Mouse (Mus musculus) MEL (cell line): Measurements from ENCODE around the gene Prkch. TPM values are rescaled to one million over a fixed set of nuclear protein-coding genes. Genes with fewer than 3 reads are reported as not detected.

ENCODE experiments used
- DNase-seq: peaks from one replicate; pipeline ENCODE4 v3.0.0; 2011; ENCODE audit warnings: low read depth, low spot score
- H3K27ac ChIP-seq: 2 replicates; pipeline ENCODE4 v1.5.1; 2012; ENCODE audit warnings: low read depth, mild to moderate bottlenecking, control low read depth, low read length, moderate library complexity; ENCODE audit not compliant: control insufficient read depth
- H3K27me3 ChIP-seq, 2 experiments: fragments of 150-350 bp in 1 of 2; sonication (generic) in 1 of 2; 2 replicates each; pipeline ENCODE4 v1.6.1; 2012; ENCODE audit warnings: low read length in 2 of 2, mild to moderate bottlenecking in 2 of 2, improper control_type of control experiment in 1 of 2, moderate library complexity in 1 of 2; ENCODE audit not compliant: insufficient read depth in 2 of 2, control insufficient read depth in 1 of 2
- H3K36me3 ChIP-seq, 2 experiments: 2 replicates each; pipeline ENCODE4 v1.6.1; 2012 to 2014; ENCODE audit warnings: low read length in 2 of 2, improper control_type of control experiment in 1 of 2, inconsistent platforms in 1 of 2, mild to moderate bottlenecking in 1 of 2; ENCODE audit not compliant: insufficient read depth in 2 of 2, control insufficient read depth in 1 of 2
- H3K4me1 ChIP-seq, 2 experiments: fragments of 150-350 bp in 1 of 2; sonication (generic) in 1 of 2; 2 replicates each; pipeline ENCODE4 v1.6.1; 2012; ENCODE audit warnings: low read length in 2 of 2, improper control_type of control experiment in 1 of 2, mild to moderate bottlenecking in 1 of 2; ENCODE audit not compliant: insufficient read depth in 2 of 2, control insufficient read depth in 1 of 2
- H3K4me3 ChIP-seq, 2 experiments: fragments of 150-350 bp in 1 of 2; sonication (generic) in 1 of 2; 2 replicates each; pipeline ENCODE4 v1.5.1; 2012; ENCODE audit warnings: low read depth in 2 of 2, low read length in 2 of 2, mild to moderate bottlenecking in 2 of 2, moderate library complexity in 2 of 2, control low read depth in 1 of 2, improper control_type of control experiment in 1 of 2; ENCODE audit not compliant: control insufficient read depth in 1 of 2, insufficient read depth in 1 of 2
- H3K79me2 ChIP-seq: 2 replicates; pipeline ENCODE4 v1.6.1; 2012; ENCODE audit warnings: mild to moderate bottlenecking, low read length, moderate library complexity; ENCODE audit not compliant: control insufficient read depth, poor library complexity, insufficient read depth
- H3K9ac ChIP-seq: 2 replicates; pipeline ENCODE4 v1.6.1; 2012; ENCODE audit warnings: low read depth, mild to moderate bottlenecking, control low read depth, low read length, moderate library complexity; ENCODE audit not compliant: control insufficient read depth, poor library complexity, severe bottlenecking
- H3K9me3 ChIP-seq: fragments of 150-350 bp; sonication (generic); replicated peaks from 2 replicates; pipeline ENCODE4 v1.6.1; 2012; ENCODE audit warnings: mild to moderate bottlenecking, low read length, improper control_type of control experiment, moderate library complexity; ENCODE audit not compliant: insufficient read depth
- BHLHE40 ChIP-seq: IDR thresholded peaks from 2 replicates; pipeline ENCODE4 v1.6.1; 2012; ENCODE audit warnings: low read depth, mild to moderate bottlenecking, inconsistent platforms, low read length, improper control_type of control experiment, borderline replicate concordance
- CHD1 ChIP-seq: IDR thresholded peaks from 2 replicates; pipeline ENCODE4 v1.6.1; 2012; ENCODE audit warnings: low read depth, mild to moderate bottlenecking, inconsistent platforms, low read length, improper control_type of control experiment
- EP300 ChIP-seq, 2 experiments: IDR thresholded peaks; 2 replicates each; pipeline ENCODE4 v1.6.1; 2011; ENCODE audit warnings: improper control_type of control experiment in 2 of 2, low read length in 2 of 2, low read depth in 1 of 2, mild to moderate bottlenecking in 1 of 2
- ETS1 ChIP-seq: IDR thresholded peaks from 2 replicates; pipeline ENCODE4 v1.6.1; 2012; ENCODE audit warnings: low read depth, mild to moderate bottlenecking, inconsistent platforms, low read length, improper control_type of control experiment, moderate library complexity
- GABPA ChIP-seq: IDR thresholded peaks from 2 replicates; pipeline ENCODE4 v1.6.1; 2012; ENCODE audit warnings: low read depth, mild to moderate bottlenecking, inconsistent platforms, low read length, improper control_type of control experiment, moderate library complexity
- JUND ChIP-seq: IDR thresholded peaks from 2 replicates; pipeline ENCODE4 v1.6.1; 2011; ENCODE audit warnings: low read depth, mild to moderate bottlenecking, improper control_type of control experiment, low read length
- KAT2A ChIP-seq: conservative IDR thresholded peaks from 2 replicates; pipeline ENCODE4 v1.6.1; 2012; ENCODE audit warnings: low read depth, low read length, improper control_type of control experiment, inconsistent platforms
- MAFK ChIP-seq: IDR thresholded peaks from 2 replicates; pipeline ENCODE4 v1.6.1; 2011; ENCODE audit warnings: low read depth, mild to moderate bottlenecking, low read length, improper control_type of control experiment, borderline replicate concordance
- MAX ChIP-seq: IDR thresholded peaks from 2 replicates; pipeline ENCODE4 v1.6.1; 2011; ENCODE audit warnings: low read length, improper control_type of control experiment
- MEF2A ChIP-seq: IDR thresholded peaks from 2 replicates; pipeline ENCODE4 v1.6.1; 2014; ENCODE audit warnings: low read depth, mild to moderate bottlenecking, inconsistent platforms, low read length, improper control_type of control experiment; ENCODE audit not compliant: poor library complexity, insufficient replicate concordance, severe bottlenecking; ENCODE audit errors: extremely low read depth
- NELFE ChIP-seq: IDR thresholded peaks from 2 replicates; pipeline ENCODE4 v1.6.1; 2011; ENCODE audit warnings: low read depth, low read length, improper control_type of control experiment
- NRF1 ChIP-seq: IDR thresholded peaks from 2 replicates; pipeline ENCODE4 v1.6.1; 2014; ENCODE audit warnings: low read depth, mild to moderate bottlenecking, inconsistent platforms, low read length, improper control_type of control experiment, moderate library complexity; ENCODE audit not compliant: poor library complexity, insufficient read depth, severe bottlenecking
- POLR2A ChIP-seq, 2 experiments: IDR thresholded peaks; 2 replicates each; pipeline ENCODE4 v1.6.1; 2011 to 2012; ENCODE audit warnings: low read length in 2 of 2, mild to moderate bottlenecking in 2 of 2, control low read depth in 1 of 2, improper control_type of control experiment in 1 of 2, low read depth in 1 of 2, moderate library complexity in 1 of 2; ENCODE audit not compliant: control insufficient read depth in 1 of 2, insufficient read depth in 1 of 2, poor library complexity in 1 of 2
- POLR2AphosphoS2 ChIP-seq: IDR thresholded peaks from 2 replicates; pipeline ENCODE4 v1.6.1; 2011; ENCODE audit warnings: low read length, improper control_type of control experiment
- TAL1 ChIP-seq: IDR thresholded peaks from 2 replicates; pipeline ENCODE4 v1.6.1; 2012; ENCODE audit warnings: mild to moderate bottlenecking, inconsistent platforms, low read length, moderate library complexity, mixed read lengths
- TBP ChIP-seq: IDR thresholded peaks from 2 replicates; pipeline ENCODE4 v1.8.0; 2011; ENCODE audit warnings: low read depth, low read length, improper control_type of control experiment
- TCF12 ChIP-seq: IDR thresholded peaks from 2 replicates; pipeline ENCODE4 v1.6.1; 2014; ENCODE audit warnings: low read depth, mild to moderate bottlenecking, inconsistent platforms, low read length, improper control_type of control experiment, moderate library complexity
- UBTF ChIP-seq: IDR thresholded peaks from 2 replicates; pipeline ENCODE4 v1.6.1; 2012; ENCODE audit warnings: low read depth, mild to moderate bottlenecking, inconsistent platforms, low read length, improper control_type of control experiment, moderate library complexity, borderline replicate concordance; ENCODE audit not compliant: insufficient read depth
- USF1 ChIP-seq: IDR thresholded peaks from 2 replicates; pipeline ENCODE4 v1.6.1; 2014; ENCODE audit warnings: low read depth, mild to moderate bottlenecking, inconsistent platforms, low read length, improper control_type of control experiment, moderate library complexity
- ZC3H11A ChIP-seq: IDR thresholded peaks from 2 replicates; pipeline ENCODE4 v1.6.1; 2012; ENCODE audit warnings: low read depth, mild to moderate bottlenecking, inconsistent platforms, low read length, improper control_type of control experiment
- ZKSCAN1 ChIP-seq: IDR thresholded peaks from 2 replicates; pipeline ENCODE4 v1.6.1; 2012; ENCODE audit warnings: low read depth, mild to moderate bottlenecking, inconsistent platforms, low read length, improper control_type of control experiment, moderate library complexity
- ZMIZ1 ChIP-seq: IDR thresholded peaks from 2 replicates; pipeline ENCODE4 v1.6.1; 2012; ENCODE audit warnings: low read depth, mild to moderate bottlenecking, inconsistent platforms, low read length, improper control_type of control experiment, moderate library complexity
- ZNF384 ChIP-seq: IDR thresholded peaks from 2 replicates; pipeline ENCODE4 v1.6.1; 2012; ENCODE audit warnings: low read depth, mild to moderate bottlenecking, inconsistent platforms, low read length, improper control_type of control experiment
- polyA plus RNA-seq, 2 experiments: library from polyadenylated mRNA; stranded (reverse) in 1 of 2; unstranded in 1 of 2; fragments of >175 nt in 1 of 2; fragments of >200 nt in 1 of 2; gene quantifications; 2 replicates each; pipeline versions ENCODE4 v1.2.1 to v1.2.4; 2012; ENCODE audit warnings: low replicate concordance in 2 of 2, low read depth in 1 of 2; ENCODE audit not compliant: insufficient read length in 2 of 2, insufficient read depth in 1 of 2, missing spikeins in 1 of 2
- total RNA-seq: library from RNA; depleted of rRNA; stranded (reverse); fragments of 300-350 nt; gene quantifications from 2 replicates; pipeline ENCODE4 v1.2.3, GENCODE M21; 2012

Gene Prkch
- total and polyA plus RNA-seq, 3 experiments = not detected

GRCm38 (mm10) chr12:73602974-73603373 is 18.4 kb downstream of the Prkch start:
- Histone ChIP-seq H3K36me3 (no peaks in the 10 kb centered on the region), H3K27me3 (no peaks in the 10 kb centered on the region), H3K4me1 (no peaks in the 10 kb centered on the region), H3K79me2 (no peaks in the 10 kb centered on the region), H3K9ac (no peak overlapping the region), H3K27ac (no peak overlapping the region), H3K4me3 (no peak overlapping the region), H3K9me3 (no peaks in the 10 kb centered on the region)
- TF ChIP-seq GABPA (no peak), EP300 (IDR thresholded peaks at IDR 0.05; ENCODE audit: low read depth in 1 of 2, low read length in 2 of 2) (no peak), NRF1 (no peak), MAX (no peak), KAT2A (no peak), ZC3H11A (no peak), USF1 (no peak), POLR2A (IDR thresholded peaks at IDR 0.05; ENCODE audit: control insufficient read depth in 1 of 2, insufficient read depth in 1 of 2, low read depth in 1 of 2, low read length in 2 of 2, poor library complexity in 1 of 2) (no peak), CHD1 (no peak)
- DNase-seq = no peak

GRCm38 (mm10) chr12:73603653-73604052 is 19.1 kb downstream of the Prkch start:
- Histone ChIP-seq H3K4me3 (no peak overlapping the region), H3K36me3 (no peaks in the 10 kb centered on the region), H3K9ac (no peak overlapping the region), H3K27ac (no peak overlapping the region), H3K4me1 (no peaks in the 10 kb centered on the region), H3K27me3 (no peaks in the 10 kb centered on the region), H3K9me3 (no peaks in the 10 kb centered on the region), H3K79me2 (no peaks in the 10 kb centered on the region)
- TF ChIP-seq ZMIZ1 = no peak
- no peak for TF ChIP-seq JUND
- TF ChIP-seq ZC3H11A = no peak
- TF ChIP-seq TBP = no peak
- TF ChIP-seq UBTF = no peak
- no peak for TF ChIP-seq TAL1
- no peak for TF ChIP-seq BHLHE40
- no peak for TF ChIP-seq ETS1
- TF ChIP-seq MEF2A = no peak
- no peak for TF ChIP-seq NRF1
- TF ChIP-seq ZKSCAN1 = no peak
- TF ChIP-seq ZNF384 = no peak
- no peak for TF ChIP-seq POLR2AphosphoS2
- TF ChIP-seq MAFK = no peak
- no peak for TF ChIP-seq NELFE
- TF ChIP-seq TCF12 = no peak
- DNase-seq = no peak
